Mouse (Mus musculus) bone marrow macrophage, adult 2 months (primary cell): ENCODE results near the gene Hist1h2ah.

Source experiments
- CTCF ChIP-seq: IDR thresholded peaks from 2 replicates; pipeline ENCODE4 v1.5.1; 2012; ENCODE audit warnings: low read depth, mild to moderate bottlenecking, low read length, moderate library complexity
- POLR2A ChIP-seq: IDR thresholded peaks from 2 replicates; pipeline ENCODE4 v1.6.1; 2012; ENCODE audit warnings: mild to moderate bottlenecking, low read depth, low read length, borderline replicate concordance

- TF ChIP-seq CTCF (no peak), POLR2A (no peak)
Observed at GRCm38 (mm10) chr13:22033741-22034442, 1.5 kb downstream of the Hist1h2ah start.
